Mouse (Mus musculus): Measurements from ENCODE around the gene Stk39. TPM values are rescaled to one million over a fixed set of nuclear protein-coding genes. Genes with fewer than 3 reads are reported as not detected.

Stk39 gene
- polyA plus RNA-seq, 1 experiment from 2014 or later, result 51.3 TPM

- H3K36me3 ChIP-seq (replicated peaks; ENCODE audit: control insufficient read depth, insufficient read depth), result no peaks in the 10 kb centered on the region
- H3K9me3 ChIP-seq (ENCODE audit: control insufficient read depth, low read length), result no peaks in the 10 kb centered on the region
- H3K4me3 ChIP-seq (replicated peaks; ENCODE audit: low read length), result no peak overlapping the region
- no peak overlapping the region for H3K9ac ChIP-seq
- no peaks in the 10 kb centered on the region for H3K4me1 ChIP-seq (replicated peaks; ENCODE audit: control insufficient read depth, insufficient read depth, low read length)
- DNase-seq (ENCODE audit: low spot score), result no peak
- WGBS, result 65% methylated on average over 6 of the region's 6 CpGs
- ATAC-seq (ENCODE audit: low FRiP score), result no peak
- no peak overlapping the region for H3K4me2 ChIP-seq (replicated peaks)
- H3K27me3 ChIP-seq (ENCODE audit: control insufficient read depth, insufficient read depth, low read length), result no peaks in the 10 kb centered on the region
- no peak overlapping the region for H3K27ac ChIP-seq
These were observed 189.0 kb downstream of the Stk39 start for GRCm38 (mm10) chr2:68283021-68283548.

- no peak overlapping the region for H3K4me3 ChIP-seq (replicated peaks; ENCODE audit: low read length)
- H3K36me3 ChIP-seq (replicated peaks; ENCODE audit: control insufficient read depth, insufficient read depth), result no peaks in the 10 kb centered on the region
- DNase-seq (ENCODE audit: low spot score) (no peak), ATAC-seq (ENCODE audit: low FRiP score) (no peak)
- no peaks in the 10 kb centered on the region for H3K27me3 ChIP-seq (ENCODE audit: control insufficient read depth, insufficient read depth, low read length)
- no peak overlapping the region for H3K9ac ChIP-seq
- no peaks in the 10 kb centered on the region for H3K9me3 ChIP-seq (ENCODE audit: control insufficient read depth, low read length)
- WGBS, result 90% methylated on average over 3 of the region's 3 CpGs
- H3K27ac ChIP-seq, result no peak overlapping the region
- no peaks in the 10 kb centered on the region for H3K4me1 ChIP-seq (replicated peaks; ENCODE audit: control insufficient read depth, insufficient read depth, low read length)
- H3K4me2 ChIP-seq (replicated peaks), result no peak overlapping the region
These were observed 190.5 kb downstream of the Stk39 start for GRCm38 (mm10) chr2:68281575-68281974.

- Histone ChIP-seq H3K27me3 (ENCODE audit: control insufficient read depth, insufficient read depth, low read length) (no peaks in the 10 kb centered on the region), H3K9ac (no peak overlapping the region), H3K36me3 (replicated peaks; ENCODE audit: control insufficient read depth, insufficient read depth) (peaks cover 11% of the 10 kb centered on the region; the same call in 1 of the 2 replicates), H3K9me3 (ENCODE audit: control insufficient read depth, low read length) (no peaks in the 10 kb centered on the region), H3K4me1 (replicated peaks; ENCODE audit: control insufficient read depth, insufficient read depth, low read length) (no peaks in the 10 kb centered on the region), H3K4me3 (replicated peaks; ENCODE audit: low read length) (no peak overlapping the region), H3K27ac (no peak overlapping the region), H3K4me2 (replicated peaks) (no peak overlapping the region)
- WGBS, result 46% methylated on average over 4 of the region's 4 CpGs
- DNase-seq (ENCODE audit: low spot score) (no peak), ATAC-seq (ENCODE audit: low FRiP score) (no peak)
These were observed 200.8 kb downstream of the Stk39 start for GRCm38 (mm10) chr2:68271301-68271700.

- Histone ChIP-seq H3K4me1 (replicated peaks; ENCODE audit: control insufficient read depth, insufficient read depth, low read length) (no peaks in the 10 kb centered on the region), H3K9ac (no peak overlapping the region), H3K9me3 (ENCODE audit: control insufficient read depth, low read length) (no peaks in the 10 kb centered on the region), H3K27ac (no peak overlapping the region), H3K4me3 (replicated peaks; ENCODE audit: low read length) (no peak overlapping the region), H3K36me3 (replicated peaks; ENCODE audit: control insufficient read depth, insufficient read depth) (peaks cover 11% of the 10 kb centered on the region; the same call in 1 of the 2 replicates), H3K4me2 (replicated peaks) (no peak overlapping the region), H3K27me3 (ENCODE audit: control insufficient read depth, insufficient read depth, low read length) (no peaks in the 10 kb centered on the region)
- 80% methylated on average over 6 of the region's 6 CpGs for WGBS
- ATAC-seq (ENCODE audit: low FRiP score) (no peak), DNase-seq (ENCODE audit: low spot score) (no peak)
These were observed 201.2 kb downstream of the Stk39 start for GRCm38 (mm10) chr2:68270836-68271235.

GRCm38 (mm10) chr2:68269646-68270045 lies 202.4 kb downstream of the Stk39 start:
- H3K9me3 ChIP-seq (ENCODE audit: control insufficient read depth, low read length), result no peaks in the 10 kb centered on the region
- no peak for DNase-seq (ENCODE audit: low spot score)
- H3K9ac ChIP-seq, result no peak overlapping the region
- H3K4me1 ChIP-seq (replicated peaks; ENCODE audit: control insufficient read depth, insufficient read depth, low read length), result no peaks in the 10 kb centered on the region
- H3K4me3 ChIP-seq (replicated peaks; ENCODE audit: low read length), result no peak overlapping the region
- H3K36me3 ChIP-seq (replicated peaks; ENCODE audit: control insufficient read depth, insufficient read depth), result peaks cover 11% of the 10 kb centered on the region; the same call in 1 of the 2 replicates
- no peaks in the 10 kb centered on the region for H3K27me3 ChIP-seq (ENCODE audit: control insufficient read depth, insufficient read depth, low read length)
- 85% methylated on average over 4 of the region's 4 CpGs for WGBS
- H3K4me2 ChIP-seq (replicated peaks), result no peak overlapping the region
- no peak overlapping the region for H3K27ac ChIP-seq
- no peak for ATAC-seq (ENCODE audit: low FRiP score)

GRCm38 (mm10) chr2:68264826-68265225 lies 207.2 kb downstream of the Stk39 start:
- WGBS, result 90% methylated on average over 5 of the region's 5 CpGs
- Histone ChIP-seq H3K36me3 (replicated peaks; ENCODE audit: control insufficient read depth, insufficient read depth) (no peaks in the 10 kb centered on the region), H3K4me2 (replicated peaks) (no peak overlapping the region), H3K4me1 (replicated peaks; ENCODE audit: control insufficient read depth, insufficient read depth, low read length) (no peaks in the 10 kb centered on the region), H3K27me3 (ENCODE audit: control insufficient read depth, insufficient read depth, low read length) (no peaks in the 10 kb centered on the region), H3K9ac (no peak overlapping the region), H3K27ac (no peak overlapping the region), H3K9me3 (ENCODE audit: control insufficient read depth, low read length) (no peaks in the 10 kb centered on the region), H3K4me3 (replicated peaks; ENCODE audit: low read length) (no peak overlapping the region)
- ATAC-seq (ENCODE audit: low FRiP score) (no peak), DNase-seq (ENCODE audit: low spot score) (no peak)

- no peak overlapping the region for H3K27ac ChIP-seq
- no peak overlapping the region for H3K4me2 ChIP-seq (replicated peaks)
- ATAC-seq (ENCODE audit: low FRiP score) (no peak), DNase-seq (ENCODE audit: low spot score) (no peak)
- no peaks in the 10 kb centered on the region for H3K4me1 ChIP-seq (replicated peaks; ENCODE audit: control insufficient read depth, insufficient read depth, low read length)
- H3K36me3 ChIP-seq (replicated peaks; ENCODE audit: control insufficient read depth, insufficient read depth), result 0 out of 2 replicates have a peak, but pooled peaks cover 3% of the 10 kb centered on the region
- no peak overlapping the region for H3K4me3 ChIP-seq (replicated peaks; ENCODE audit: low read length)
- no peaks in the 10 kb centered on the region for H3K27me3 ChIP-seq (ENCODE audit: control insufficient read depth, insufficient read depth, low read length)
- H3K9ac ChIP-seq, result no peak overlapping the region
- H3K9me3 ChIP-seq (ENCODE audit: control insufficient read depth, low read length), result no peaks in the 10 kb centered on the region
- 97% methylated on average over 2 of the region's 2 CpGs for WGBS
These were observed 211.2 kb downstream of the Stk39 start for GRCm38 (mm10) chr2:68260911-68261310.

- H3K9ac ChIP-seq, result no peak overlapping the region
- no peak overlapping the region for H3K4me2 ChIP-seq (replicated peaks)
- H3K9me3 ChIP-seq (ENCODE audit: control insufficient read depth, low read length), result no peaks in the 10 kb centered on the region
- 0 out of 2 replicates have a peak, but pooled peaks cover 3% of the 10 kb centered on the region for H3K36me3 ChIP-seq (replicated peaks; ENCODE audit: control insufficient read depth, insufficient read depth)
- WGBS, result 77% methylated on average over 6 of the region's 6 CpGs
- no peak for DNase-seq (ENCODE audit: low spot score)
- no peaks in the 10 kb centered on the region for H3K27me3 ChIP-seq (ENCODE audit: control insufficient read depth, insufficient read depth, low read length)
- H3K27ac ChIP-seq, result no peak overlapping the region
- 0 out of 2 replicates have a peak, but pooled peaks cover 3% of the 10 kb centered on the region for H3K4me1 ChIP-seq (replicated peaks; ENCODE audit: control insufficient read depth, insufficient read depth, low read length)
- no peak for ATAC-seq (ENCODE audit: low FRiP score)
- no peak overlapping the region for H3K4me3 ChIP-seq (replicated peaks; ENCODE audit: low read length)
These were observed 214.5 kb downstream of the Stk39 start for GRCm38 (mm10) chr2:68257571-68257970.

GRCm38 (mm10) chr2:68256472-68256871 lies 215.6 kb downstream of the Stk39 start:
- WGBS, result 87% methylated on average over 8 of the region's 8 CpGs
- Histone ChIP-seq H3K27ac (no peak overlapping the region), H3K9ac (no peak overlapping the region), H3K4me2 (replicated peaks) (no peak overlapping the region), H3K36me3 (replicated peaks; ENCODE audit: control insufficient read depth, insufficient read depth) (0 out of 2 replicates have a peak, but pooled peaks cover 3% of the 10 kb centered on the region), H3K4me1 (replicated peaks; ENCODE audit: control insufficient read depth, insufficient read depth, low read length) (0 out of 2 replicates have a peak, but pooled peaks cover 3% of the 10 kb centered on the region), H3K27me3 (ENCODE audit: control insufficient read depth, insufficient read depth, low read length) (no peaks in the 10 kb centered on the region), H3K4me3 (replicated peaks; ENCODE audit: low read length) (no peak overlapping the region), H3K9me3 (ENCODE audit: control insufficient read depth, low read length) (no peaks in the 10 kb centered on the region)
- no peak for DNase-seq (ENCODE audit: low spot score)
- ATAC-seq (ENCODE audit: low FRiP score), result no peak

- no peaks in the 10 kb centered on the region for H3K27me3 ChIP-seq (ENCODE audit: control insufficient read depth, insufficient read depth, low read length)
- no peak overlapping the region for H3K27ac ChIP-seq
- 0 out of 2 replicates have a peak, but pooled peaks cover 3% of the 10 kb centered on the region for H3K4me1 ChIP-seq (replicated peaks; ENCODE audit: control insufficient read depth, insufficient read depth, low read length)
- H3K4me3 ChIP-seq (replicated peaks; ENCODE audit: low read length), result no peak overlapping the region
- ATAC-seq (ENCODE audit: low FRiP score) (no peak), DNase-seq (ENCODE audit: low spot score) (no peak)
- H3K9me3 ChIP-seq (ENCODE audit: control insufficient read depth, low read length), result no peaks in the 10 kb centered on the region
- no peak overlapping the region for H3K9ac ChIP-seq
- H3K4me2 ChIP-seq (replicated peaks), result no peak overlapping the region
- 0 out of 2 replicates have a peak, but pooled peaks cover 3% of the 10 kb centered on the region for H3K36me3 ChIP-seq (replicated peaks; ENCODE audit: control insufficient read depth, insufficient read depth)
- 77% methylated on average over 4 of the region's 4 CpGs for WGBS
These were observed 217.3 kb downstream of the Stk39 start for GRCm38 (mm10) chr2:68254756-68255155.

Measured in hindbrain, embryonic 14.5 days (tissue).